Mouse (Mus musculus) kidney, postnatal 25 days (tissue): ENCODE data around the gene Znrf1.

ENCODE experiments used
- DNase-seq, 2 experiments: peaks; one replicate each; pipeline ENCODE4 v3.0.0; 2021; ENCODE audit warnings: mixed read lengths in 2 of 2

The Znrf1 gene

GRCm38 (mm10) chr8:111570432-111570831 lies 34.5 kb downstream of the Znrf1 start:
- no peak for DNase-seq

- no peak for DNase-seq
Measured at GRCm38 (mm10) chr8:111571661-111572060, 35.8 kb downstream of the Znrf1 start.

DNA sequence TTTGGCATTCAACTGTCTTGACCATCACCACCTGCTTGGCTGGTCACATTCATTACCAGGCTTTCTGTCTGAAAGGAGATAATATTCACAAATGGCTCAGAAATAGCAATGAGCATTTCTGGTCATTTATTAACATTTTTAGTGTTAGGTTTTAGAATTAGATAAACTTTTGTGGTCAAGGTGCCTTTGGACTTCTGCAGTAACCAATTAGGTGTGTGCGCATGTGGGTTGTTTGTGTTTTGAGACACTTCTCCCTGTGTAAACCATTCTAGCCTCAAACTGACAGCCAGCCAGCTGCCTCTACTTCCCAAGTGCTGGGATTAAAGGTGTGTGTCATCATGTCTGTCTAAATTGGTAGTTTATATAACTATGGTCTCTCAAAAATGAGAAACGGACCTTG lies 36.5 kb downstream of the Znrf1 start:
- DNase-seq = no peak

- no peak for DNase-seq
Measured at GRCm38 (mm10) chr8:111573583-111573982, 37.7 kb downstream of the Znrf1 start.

DNA sequence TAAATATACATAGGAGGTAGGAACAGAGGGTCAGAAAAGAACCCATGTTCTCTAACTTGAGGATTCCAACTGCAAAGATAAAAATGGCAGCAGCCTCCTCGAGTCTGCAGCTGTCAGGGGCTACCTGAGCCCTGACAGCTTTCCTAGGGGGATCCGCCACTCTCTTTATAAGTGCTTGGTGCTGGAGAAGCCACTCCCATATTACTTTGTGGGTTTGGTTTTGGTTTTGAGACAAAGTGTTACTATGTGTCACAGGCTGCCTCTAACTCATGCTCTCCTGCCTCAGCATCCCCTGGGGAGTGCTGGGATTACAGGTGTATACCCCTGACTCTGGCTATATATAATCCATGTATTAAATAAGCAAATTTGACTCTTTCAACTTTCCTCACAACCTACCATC lies 38.1 kb downstream of the Znrf1 start:
- DNase-seq = no peak

- no peak for DNase-seq
Measured at GRCm38 (mm10) chr8:111575492-111575891, 39.6 kb downstream of the Znrf1 start.

DNA sequence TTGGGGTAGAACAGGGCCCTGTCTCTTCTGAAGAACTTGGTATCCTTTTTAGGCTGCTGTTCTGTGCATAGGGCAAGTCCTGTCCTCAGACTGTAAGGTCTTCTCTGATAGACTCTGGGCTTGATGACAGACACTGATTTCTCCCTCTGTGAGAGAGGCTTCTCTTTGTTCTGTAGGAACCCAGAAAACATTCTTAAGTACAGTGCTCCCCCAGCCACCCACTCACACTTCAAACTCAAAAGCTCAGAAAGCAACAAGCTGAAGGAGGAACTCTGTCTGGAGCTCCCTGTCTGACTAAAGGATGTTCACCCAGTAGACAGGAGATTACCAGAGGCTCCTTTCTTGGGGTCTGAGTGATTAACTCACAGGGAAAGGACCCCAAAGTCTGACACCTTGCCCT lies 40.6 kb downstream of the Znrf1 start:
- no peak for DNase-seq

- no peak for DNase-seq
Measured at GRCm38 (mm10) chr8:111577880-111578533, 42.1 kb downstream of the Znrf1 start.

DNA sequence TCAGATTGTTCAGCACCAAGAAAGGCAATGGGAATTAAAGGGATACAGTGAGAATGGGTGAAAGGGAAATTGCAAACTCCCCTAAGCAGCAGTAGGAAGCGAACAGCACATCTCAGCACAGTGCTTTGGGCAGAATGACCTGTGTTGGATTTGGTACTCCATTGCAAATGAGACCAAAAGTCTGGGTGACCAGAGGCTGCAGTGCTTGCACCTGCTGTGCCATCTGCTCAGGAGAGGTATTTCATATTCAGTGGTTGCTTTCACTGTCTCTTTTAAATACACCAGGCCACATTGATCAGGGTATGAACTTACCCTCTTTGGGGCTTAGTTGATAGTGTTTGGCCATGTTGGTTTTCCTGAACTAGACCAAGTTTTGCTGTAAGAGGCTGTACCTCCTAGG lies 43.4 kb downstream of the Znrf1 start:
- no peak for DNase-seq

GRCm38 (mm10) chr8:111580306-111580705 lies 44.4 kb downstream of the Znrf1 start:
- DNase-seq = no peak

GRCm38 (mm10) chr8:111582386-111582785 lies 46.5 kb downstream of the Znrf1 start:
- no peak for DNase-seq

GRCm38 (mm10) chr8:111584946-111585345 lies 49.0 kb downstream of the Znrf1 start:
- no peak for DNase-seq

DNA sequence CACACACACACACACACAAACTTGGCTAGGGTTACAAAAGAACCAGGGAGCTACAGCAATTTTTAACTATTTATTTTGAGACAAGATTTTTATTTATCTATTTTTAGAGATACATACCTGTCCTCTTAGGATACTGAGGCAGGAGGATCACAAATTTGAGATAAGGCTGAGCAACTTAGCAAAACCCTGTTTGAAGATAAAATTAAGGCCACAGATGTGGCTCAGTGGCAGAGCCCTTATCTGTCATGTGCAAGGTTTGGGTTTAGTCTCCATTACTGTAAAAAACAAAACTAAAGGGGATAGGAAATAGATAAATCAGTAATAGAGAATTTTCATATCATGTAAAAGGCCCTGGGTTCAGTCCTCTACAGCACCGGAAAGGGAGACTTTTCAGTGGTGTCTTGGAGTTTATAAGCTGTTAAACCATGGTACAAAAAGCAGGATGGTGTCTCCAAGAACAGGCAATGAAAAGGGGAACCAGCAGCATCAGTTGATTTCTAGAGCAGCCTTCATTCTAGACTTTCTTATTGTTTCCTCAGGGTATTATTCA lies 51.7 kb downstream of the Znrf1 start:
- DNase-seq = no peak

- no peak for DNase-seq
Measured at GRCm38 (mm10) chr8:111588336-111588735, 52.4 kb downstream of the Znrf1 start.

GRCm38 (mm10) chr8:111590214-111590613 lies 54.3 kb downstream of the Znrf1 start:
- DNase-seq = no peak

GRCm38 (mm10) chr8:111591176-111591575 lies 55.3 kb downstream of the Znrf1 start:
- no peak for DNase-seq

GRCm38 (mm10) chr8:111592390-111592910 lies 56.6 kb downstream of the Znrf1 start:
- DNase-seq = no peak

DNA sequence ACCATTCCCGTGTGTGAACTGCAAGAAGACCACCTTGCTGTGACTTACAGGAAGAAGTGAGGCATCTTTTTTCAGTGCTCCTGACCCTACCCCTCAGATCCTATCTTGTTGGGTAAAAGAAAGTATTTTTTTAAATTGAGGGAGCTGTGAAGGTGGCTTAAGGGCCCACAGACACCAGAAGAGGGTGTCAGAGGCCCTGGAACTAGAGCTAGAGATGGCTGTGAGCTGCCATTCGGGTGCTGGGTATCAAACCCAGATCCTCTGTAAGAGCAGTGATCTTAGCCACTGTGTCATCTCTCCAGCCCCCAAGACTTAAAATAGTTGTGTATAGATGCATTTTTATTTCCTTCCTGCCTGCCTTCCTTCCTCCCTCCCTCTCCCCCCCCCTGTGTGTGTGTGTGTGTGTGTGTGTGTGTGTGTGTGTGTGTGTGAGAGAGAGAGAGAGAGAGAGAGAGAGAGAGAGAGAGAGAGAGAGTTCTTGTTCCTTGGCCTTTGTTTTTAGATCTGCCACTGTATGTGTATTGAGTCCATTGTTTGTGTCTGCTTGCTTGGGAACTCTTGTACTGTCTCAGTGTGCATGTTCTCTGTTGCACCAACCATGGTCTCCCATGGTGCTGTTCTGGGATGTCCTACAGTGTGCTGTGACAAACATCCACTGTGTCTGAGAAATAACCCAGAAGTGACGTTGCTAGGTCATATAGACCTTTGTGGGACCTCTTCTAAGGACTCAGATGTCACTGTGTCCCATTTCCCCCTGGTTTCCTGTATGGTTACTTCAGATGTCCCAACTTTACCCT lies 58.3 kb downstream of the Znrf1 start:
- DNase-seq = no peak

GRCm38 (mm10) chr8:111594951-111595350 lies 59.1 kb downstream of the Znrf1 start:
- DNase-seq = no peak

DNA sequence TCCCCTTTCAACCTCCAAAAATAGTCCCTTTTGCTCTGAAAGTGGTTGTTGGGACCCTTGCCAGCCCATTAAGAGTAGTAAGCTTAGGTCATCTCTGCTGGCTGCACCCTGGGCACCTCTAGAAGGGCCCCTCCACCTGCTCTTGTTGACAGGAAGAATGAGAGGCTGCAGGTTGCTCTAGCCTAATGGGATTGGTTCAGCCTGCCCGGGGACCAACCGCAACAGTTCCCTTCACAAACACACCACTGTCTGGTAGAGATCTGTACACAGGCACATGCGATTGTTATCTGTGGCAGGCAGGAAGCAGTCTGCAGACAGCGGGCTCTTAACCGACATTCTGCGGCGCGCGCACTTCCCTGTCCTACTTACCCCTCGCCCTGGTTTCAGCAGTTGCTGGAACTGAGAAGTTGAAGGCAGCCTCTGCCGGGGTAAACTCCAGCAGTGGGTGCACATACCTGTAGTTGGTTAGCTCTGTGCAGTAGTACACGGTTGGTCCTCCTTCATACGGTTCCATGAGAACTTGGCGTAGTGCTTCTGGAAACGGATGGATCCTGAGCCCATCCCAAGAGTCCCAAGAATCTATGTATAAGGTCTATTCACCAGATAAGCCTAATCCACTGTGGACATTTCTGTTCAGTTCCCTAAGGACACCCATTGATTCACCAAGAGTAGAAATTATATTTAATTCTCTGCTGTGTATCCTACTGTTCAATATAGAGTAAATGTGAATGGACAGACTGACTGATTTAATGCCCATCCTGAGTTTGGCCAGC lies 60.0 kb downstream of the Znrf1 start:
- DNase-seq = peak; percentile 52 to 74

DNA sequence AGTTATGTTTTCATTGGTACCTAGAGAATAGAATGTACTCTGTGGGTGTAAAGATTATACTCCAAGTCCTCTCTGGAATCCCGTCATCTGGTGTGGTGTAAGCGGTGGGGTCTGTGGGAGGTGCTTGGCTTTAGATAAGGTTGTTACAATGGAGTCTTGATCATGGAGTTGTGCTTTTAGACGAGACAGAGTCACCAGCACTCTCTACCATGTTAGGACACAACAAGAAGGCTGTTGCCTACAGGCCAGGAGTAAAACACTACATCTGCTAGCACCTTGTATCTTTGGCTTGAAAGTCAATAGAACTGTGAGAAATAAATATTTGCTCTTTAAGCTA lies 60.6 kb downstream of the Znrf1 start:
- no peak for DNase-seq

- DNase-seq = peak in 1 of 2 experiments; percentile 19
Measured at GRCm38 (mm10) chr8:111597310-111597709, 61.4 kb downstream of the Znrf1 start.
